Mouse (Mus musculus) cerebellum, adult 11 months (tissue): ENCODE measurements at regions not wholly inside any gene's neighbourhood (a gene's known extent, or its start where the extent isn't known, plus 50 kb on each side); places are given as distances from the start of the nearest gene placed in this dataset.

Experiments used
- DNase-seq: peaks from one replicate; pipeline ENCODE4 v3.0.0; 2022

DNA sequence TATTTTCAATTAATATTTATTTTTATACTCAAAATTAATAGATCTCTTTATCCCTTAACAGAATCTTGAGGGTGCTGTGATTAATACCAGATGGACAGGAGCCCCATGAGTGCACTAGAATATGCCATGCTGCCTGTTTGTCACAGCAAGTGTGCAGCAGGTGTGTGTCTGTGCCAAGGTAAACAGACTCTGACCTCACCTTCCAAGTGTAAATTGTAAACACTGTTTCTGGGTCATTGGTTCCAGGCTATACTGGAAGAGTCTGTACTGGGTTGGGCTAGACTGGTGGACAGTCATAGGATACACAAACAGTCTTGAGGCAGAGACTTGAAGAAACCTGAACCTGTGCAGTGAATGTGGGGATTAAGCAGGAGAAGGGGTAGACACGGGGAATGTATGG is 422.2 kb downstream of the Gm21833 start:
- no peak for DNase-seq

DNA sequence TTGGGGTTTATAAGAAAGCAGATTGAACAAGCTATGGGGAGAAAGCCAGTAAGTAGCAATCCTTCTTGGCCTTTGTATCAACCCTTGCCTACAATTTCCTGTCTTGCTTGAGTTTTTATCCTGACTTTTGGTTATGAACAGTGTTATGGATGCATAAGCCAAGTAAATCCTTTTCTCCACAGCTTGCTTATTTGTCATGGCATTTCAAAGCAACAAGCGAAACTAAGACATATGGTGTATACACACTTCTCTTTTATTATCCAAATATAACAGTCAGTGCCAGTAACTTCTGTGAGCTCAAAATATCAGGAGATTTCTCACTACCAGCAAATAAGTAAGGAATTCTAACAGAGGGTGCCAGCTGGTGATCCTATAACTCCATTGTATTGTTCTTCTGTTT is 426.0 kb downstream of the Gm21833 start:
- no peak for DNase-seq

GRCm38 (mm10) chr16:83271869-83272268 is 443.7 kb downstream of the Gm21833 start:
- no peak for DNase-seq

DNA sequence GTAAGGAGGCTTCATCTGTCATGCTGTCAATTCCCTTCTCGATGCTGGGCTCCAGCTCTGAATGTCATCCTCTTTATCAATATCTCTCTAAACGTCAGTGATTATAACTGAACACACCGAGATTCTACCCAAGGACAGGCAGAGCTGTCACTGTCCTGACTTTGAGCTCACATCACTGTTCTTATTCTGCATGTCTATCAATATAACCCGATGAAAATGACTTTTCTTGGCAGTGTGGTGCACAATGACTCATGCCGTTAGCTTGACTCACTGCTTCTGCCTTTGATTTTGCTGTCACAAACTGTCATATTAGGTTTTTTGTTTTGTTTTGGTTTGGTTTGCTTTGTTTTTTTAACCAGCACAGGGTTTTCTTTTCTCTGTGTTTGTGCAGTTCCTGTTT is 488.1 kb downstream of the Gm21833 start:
- DNase-seq, result no peak

DNA sequence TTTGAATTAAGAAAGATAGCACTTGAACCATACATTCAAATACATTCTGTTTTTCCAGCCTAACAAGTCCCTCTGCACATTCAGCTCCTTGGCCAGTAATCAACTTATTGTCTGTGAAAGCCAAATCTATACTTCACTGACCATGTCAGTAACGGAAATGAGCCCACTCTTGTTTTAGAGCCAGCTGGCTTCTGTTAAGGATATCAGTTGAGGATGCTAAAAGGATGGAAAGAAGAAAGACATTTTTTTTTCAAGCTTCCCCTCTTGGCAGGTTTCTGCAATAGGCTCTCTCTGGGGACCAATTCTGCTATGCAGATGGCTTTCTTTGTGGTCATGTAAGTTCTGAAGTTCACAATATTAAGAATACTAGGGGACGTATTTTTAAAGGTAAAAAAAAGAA is 498.6 kb downstream of the Gm21833 start:
- DNase-seq, result no peak

- no peak for DNase-seq
Measured at GRCm38 (mm10) chr16:83351069-83351468, 522.9 kb downstream of the Gm21833 start.

DNA sequence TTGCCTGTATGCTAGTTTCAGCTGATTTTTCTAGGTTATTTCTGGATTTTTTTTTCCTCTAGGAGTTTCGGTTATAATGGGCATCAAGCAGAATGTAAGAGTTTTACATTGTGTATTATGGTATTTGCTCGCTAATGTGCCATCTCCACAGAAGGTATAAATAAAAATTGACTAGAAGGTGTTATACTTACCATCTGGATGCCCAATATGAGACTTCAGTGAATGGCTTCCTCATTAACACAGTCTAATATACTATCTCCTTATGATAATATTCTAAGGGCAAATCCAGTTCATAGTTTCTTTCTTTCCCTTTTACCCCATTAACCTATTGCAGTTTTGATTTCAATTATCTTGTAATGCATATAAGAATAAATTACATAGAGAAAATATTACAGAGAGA is 566.4 kb downstream of the Gm21833 start:
- no peak for DNase-seq

- DNase-seq, result peak; percentile 57
Measured at GRCm38 (mm10) chr16:83420676-83421075, 592.5 kb downstream of the Gm21833 start.

DNA sequence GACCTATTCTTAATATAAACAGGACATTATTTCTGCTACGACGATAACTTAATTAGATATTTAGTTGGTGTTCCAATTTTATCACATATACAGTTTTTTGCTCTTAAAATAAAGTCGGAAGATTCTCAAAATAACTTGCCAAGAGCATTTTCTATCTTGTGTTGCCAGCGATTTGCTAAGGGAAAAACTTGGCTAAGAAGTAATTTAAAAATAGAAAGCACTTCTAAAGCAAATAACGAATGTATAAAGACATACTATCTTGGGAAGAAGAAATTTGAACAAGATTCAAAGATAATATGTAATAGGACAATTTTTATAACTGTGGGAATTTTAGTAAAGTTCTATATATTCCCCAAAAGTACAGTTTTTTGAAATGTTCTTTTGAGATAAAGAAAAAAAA is 594.9 kb downstream of the Gm21833 start:
- DNase-seq, result no peak
